Mouse (Mus musculus) skeletal muscle tissue, adult 2 months (tissue): ENCODE results near the gene S100a13.
A peak's percentile ranks its signal among the peaks of the same experiment; 100 is the strongest.

Source experiments
- DNase-seq: peaks from one replicate; pipeline ENCODE4 v3.0.0-alpha.2; 2012; ENCODE audit warnings: low read depth, low spot score

S100a13 gene

DNA sequence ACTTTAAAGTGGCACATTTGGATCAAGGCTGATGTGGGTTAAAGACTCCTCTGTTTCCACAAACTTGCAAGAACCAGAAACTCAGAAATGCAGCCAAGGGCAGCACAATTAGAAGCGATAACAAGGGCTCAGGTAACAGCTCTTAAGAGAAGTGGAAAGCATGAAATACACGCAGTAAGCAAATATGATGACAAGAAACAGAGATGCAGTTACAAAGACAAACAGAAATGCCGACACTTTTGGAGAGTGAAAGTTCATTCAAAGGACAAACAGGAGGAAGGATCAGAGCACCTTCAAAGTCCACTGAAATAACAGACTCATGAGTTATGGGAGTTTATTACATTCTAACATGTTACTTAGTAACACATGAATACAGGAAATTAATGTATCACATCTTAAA is 7.9 kb upstream of the S100a13 start:
- DNase-seq: no peak

DNA sequence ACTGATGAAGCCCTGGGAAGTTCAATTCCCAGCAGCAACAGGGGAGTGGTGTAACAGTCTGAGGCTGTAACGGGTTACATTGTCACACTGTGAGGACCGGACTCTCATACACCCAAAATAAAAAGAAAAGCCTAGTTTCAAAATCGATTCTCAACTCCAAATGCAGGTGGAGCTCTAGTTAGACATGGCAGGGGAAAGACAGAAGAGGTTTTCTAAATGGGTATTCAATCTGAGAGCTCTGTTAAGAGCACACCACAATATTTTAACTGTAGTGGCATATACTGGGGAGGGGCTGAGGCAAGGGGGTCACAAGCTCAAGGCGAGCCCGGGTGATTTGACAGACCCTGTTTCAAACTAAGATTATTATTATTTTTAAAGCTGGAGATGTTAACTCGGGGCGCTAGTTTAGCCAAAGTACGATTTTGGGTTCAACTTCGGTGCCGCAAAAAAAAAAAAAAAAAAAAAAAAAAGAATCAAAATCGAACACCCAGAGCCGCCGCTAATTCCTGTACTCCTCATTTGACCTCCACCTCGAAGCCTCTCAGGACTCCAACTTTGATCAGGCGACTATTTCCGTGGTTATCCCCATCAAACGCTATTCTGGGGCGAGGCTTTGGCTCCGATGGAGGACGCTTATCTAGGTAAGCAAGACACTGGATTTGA is 5.8 kb upstream of the S100a13 start:
- DNase-seq: no peak

DNA sequence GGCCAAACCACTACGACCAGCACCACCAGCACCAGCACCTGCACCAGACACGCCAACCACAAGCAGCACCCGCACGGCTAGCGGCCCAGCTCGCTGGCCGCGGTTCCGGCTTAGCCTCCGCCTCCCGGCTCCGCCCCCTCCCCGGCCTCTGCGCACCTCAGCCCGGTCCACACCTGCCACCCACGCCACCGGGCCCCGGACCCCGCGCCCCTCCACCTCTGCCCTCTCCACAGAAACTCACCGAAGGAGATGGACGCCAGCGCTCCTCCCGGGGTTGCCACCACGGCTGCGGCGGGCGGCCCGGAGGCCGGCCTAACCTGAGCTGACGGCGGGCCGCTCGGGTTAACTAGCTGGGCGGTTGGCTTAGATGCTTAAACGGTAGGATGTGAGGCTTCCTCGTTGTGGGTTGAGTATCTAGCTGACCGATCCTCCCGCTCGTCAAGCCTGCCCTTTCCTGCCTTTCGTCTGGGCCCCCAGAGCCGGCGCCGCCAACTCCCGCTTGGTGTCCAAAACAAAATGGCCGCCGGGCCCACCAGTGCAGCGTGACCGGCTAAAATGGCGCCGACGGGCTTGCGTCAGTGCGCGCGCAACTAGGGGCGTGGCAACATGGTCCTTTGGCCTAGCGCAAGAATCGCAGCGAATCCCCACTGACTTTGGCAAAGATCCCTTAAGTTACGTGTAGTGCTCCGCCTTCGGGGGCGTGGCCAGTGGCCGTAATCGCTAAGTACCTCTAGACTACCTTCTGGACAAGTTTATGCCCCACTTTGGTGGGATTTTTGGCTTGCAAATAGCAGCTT is 5.1 kb upstream of the S100a13 start, which contains the start of gene Chtop:
Chtop (minus strand) TSS at position 549 of the 797 bp plus-strand sequence.
- DNase-seq: peak; percentile 99

DNA sequence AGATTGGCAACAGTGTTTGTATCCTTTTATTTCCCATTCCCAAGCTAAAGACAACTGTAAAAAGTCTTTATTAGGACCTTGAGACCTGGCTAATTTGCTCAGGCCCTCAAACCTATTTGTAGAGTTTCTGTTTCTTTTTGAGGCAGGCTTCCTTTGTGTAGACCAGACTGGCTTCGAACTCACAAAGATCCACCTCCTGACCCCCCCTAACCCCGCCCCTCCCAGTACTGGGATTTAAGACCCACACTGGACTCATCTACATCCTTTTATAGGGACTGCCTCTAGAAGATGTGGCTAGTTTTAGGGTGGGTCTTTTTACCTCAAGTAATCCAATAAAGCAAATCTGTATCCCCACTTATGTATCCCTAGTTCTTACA is 4.5 kb upstream of the S100a13 start:
- DNase-seq: no peak

DNA sequence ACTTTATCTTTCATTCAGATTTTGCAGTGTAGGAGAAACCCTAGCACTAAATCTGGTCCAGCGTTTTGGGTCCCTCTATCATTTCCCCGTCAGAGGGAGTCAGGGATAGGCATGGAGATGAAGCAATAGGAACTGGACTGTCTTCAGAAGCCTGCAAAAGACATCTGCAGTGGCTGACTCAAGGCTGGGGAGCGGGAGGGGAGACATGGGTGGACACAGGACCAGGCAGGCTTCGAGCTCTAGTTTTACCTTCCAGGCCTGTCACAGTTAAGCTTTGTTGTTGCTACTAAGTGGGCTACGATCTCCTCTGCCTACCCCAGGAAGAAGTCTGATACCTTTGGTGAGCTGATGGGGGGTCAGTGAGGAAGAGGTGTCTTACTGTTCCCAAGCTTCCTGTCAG is 2.0 kb upstream of the S100a13 start:
- no peak for DNase-seq

DNA sequence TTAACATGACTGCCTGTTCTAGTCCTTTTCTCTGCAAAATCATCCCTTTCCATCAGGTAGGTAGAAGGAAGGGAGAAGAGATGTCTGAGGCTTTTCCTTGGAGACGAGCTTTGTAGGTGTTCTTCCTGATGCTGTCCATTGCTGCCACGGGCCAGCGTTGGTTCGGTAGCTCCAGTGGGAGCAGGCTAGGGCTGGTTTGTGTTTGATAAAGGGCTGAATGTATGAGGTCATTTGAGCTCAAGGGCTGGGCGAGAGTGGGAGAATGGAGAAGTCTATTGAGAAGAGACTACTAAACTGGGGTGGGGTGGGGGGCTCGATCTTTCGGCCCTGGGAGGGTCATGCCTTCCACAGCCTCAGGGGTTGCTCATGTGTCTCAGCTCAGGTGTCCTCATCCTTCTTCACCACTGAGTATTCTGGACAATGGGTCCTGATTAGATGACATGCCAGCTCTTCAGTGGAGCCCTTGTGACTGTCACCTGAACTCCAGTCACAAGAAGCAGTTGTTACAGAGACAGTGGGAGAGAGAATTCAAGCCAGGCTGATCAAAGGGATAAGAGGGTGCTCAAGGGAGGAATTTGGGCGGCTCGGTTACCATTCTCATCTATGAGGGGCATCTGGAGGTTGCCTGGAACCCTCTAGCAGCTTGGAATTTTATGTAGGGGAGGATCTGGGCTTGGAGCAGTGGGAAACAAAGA is 1.1 kb upstream of the S100a13 start:
- no peak for DNase-seq

DNA sequence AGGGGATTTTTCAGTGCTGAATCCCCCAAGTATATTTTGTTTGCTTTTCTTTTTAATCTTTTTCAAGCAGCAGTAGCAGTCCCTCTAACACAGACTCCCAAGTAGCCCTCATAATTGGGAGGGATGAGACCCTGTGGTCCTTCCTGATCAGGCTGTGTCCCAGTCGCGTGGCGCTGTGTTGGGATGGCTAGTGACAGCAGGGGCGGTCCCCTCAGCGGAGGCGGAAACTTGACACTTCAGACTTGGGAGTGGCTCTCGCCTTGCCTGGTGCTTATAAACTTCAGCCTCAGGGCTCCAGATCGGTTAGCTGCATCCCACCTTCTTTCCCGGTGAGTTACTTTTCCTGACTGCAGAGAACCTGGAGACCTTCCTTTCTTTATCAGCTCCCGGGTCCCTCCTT is 456 bp downstream of the S100a13 start:
- DNase-seq: peak; percentile 79

DNA sequence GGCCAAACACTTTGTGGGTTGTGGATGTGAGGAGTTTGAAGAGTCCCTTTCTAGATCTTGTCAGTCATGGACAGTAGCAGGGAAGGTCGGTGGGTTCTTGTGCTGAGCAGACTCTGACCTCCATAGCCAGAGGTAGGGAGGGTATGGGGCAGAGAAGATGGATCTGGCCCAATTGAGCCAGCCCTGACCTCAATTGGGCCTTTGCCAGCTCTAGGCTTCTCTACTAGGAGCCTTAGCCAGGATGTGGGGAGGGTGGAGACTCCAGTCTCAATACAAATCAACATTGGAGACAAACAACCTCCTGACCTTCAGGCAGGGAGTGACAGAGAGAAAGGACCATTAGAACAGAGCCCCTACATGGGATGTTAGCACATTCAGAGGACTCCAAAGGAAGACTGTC is 1.0 kb downstream of the S100a13 start:
- DNase-seq: peak; percentile 47

DNA sequence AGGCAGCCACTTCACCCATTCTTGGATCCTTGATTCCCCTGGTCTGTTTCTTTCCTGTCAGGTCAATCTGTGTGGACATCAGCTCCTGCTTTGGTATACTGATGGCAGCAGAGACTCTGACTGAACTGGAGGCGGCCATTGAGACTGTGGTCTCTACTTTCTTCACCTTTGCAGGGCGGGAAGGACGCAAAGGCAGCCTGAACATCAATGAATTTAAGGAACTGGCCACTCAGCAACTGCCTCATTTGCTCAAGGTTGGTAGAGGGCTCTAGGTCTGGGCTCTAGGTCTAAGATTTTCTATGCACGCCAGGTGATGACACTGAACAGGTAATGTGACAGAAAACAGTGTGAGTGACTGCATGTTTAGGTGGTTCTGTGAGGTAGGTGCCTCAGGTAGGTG is 1.6 kb downstream of the S100a13 start:
- no peak for DNase-seq

DNA sequence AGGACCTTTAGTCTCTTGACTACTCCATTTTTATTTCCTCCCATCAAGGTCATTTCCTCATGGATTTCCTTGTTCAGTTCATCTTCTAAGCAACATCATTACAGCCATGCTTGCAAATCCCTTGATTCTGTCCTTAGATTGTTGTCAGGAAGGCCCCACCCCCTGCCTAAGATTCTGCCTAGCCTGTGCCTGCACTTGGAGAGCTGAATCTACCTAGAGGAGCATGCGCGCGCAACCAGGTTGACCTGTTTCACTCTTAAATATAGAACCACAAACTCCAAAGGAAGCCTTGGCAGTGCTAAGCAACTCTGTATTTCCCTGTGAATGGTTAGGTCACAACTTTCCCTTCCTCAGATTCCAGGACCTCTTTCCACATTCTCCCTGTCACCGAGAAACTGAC is 3.5 kb downstream of the S100a13 start:
- no peak for DNase-seq

DNA sequence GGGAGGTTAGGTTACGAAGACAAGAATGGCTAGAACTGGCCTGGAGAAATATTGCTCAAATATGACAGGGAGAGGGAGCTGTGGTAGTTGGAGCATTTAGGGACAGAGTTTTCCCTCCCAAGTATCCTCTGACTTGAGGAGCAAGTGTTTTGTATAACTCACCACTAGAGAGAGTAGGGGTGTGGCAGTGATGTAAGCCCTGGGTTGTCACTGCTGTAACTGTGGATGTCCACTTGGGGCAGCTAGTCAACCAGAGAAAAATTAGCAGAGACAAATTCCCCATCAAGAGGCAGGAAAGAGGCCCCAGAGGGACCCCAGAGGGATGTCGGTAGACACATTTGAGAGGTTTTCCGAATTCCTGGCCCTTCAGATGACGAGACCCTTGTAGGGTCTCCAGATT is 11.2 kb downstream of the S100a13 start:
- peak; percentile 70 for DNase-seq

DNA sequence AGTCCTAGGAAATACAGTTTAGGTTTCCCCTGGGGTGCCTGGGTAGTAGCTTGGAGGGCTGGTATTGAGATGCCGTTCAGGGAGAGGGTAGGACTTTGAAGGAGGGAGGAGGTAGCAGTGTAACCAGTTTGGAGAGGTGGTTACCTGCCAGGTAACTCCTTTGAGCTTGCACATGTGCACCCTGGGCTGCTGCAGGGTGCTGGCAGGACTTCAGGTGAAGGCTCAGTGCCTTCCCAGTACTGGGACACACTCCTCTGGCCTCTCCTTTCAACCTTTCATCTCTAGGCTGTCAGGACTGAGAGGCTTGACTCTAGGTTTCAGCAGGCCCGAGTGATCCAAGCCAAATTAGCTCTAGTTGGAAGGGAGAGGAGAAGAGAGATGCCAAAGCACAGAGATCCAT is 11.8 kb downstream of the S100a13 start:
- DNase-seq: no peak

DNA sequence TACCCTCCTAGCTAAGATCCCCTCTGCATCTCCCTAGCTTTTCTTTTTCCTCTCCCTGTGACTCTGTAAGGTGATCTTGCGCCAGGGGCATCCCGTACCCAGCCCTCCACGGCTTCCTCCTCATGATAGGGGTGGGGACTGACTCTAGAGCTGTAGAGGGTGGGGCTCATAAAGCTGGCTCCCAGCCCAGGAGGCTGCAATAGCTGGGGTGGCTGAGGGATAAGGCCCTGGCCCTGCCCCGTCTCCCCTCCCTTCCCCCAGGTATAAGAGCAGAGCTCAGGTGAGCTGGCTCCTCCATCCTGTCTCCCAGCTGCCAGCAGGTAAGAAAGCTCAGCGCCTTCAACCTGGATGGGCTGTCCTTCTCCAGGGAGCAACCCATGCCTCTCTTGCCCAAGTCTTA is 12.3 kb downstream of the S100a13 start, which contains the start of gene S100a14:
S100a14 (plus strand) TSS at position 277 of the 400 bp plus-strand sequence.
- DNase-seq: no peak

DNA sequence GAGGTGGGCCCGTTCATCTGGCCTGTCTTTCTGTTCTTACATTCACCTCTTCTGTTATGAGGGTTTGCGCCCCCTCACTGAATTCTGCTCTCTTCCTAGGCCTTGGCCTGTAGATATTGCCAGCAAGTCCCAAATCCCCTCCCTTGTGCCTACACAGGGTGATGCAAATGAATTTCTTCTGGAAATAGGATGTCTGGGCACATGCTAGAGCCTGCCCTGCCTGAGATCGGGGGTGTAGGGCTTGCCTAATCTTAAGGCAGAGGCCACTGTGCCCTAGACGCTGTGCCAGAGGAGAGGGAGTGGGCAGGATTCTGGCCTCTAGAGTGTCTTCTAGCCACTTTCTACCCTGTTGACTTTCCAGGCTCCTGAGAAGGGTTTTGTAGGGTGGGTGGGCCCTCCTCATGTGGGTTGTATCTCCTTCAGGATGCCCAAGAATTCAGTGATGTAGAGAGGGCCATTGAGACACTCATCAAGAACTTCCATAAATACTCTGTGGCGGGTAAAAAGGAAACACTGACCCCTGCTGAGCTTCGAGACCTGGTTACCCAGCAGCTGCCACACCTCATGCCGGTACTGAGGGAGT is 13.1 kb downstream of the S100a13 start:
- no peak for DNase-seq

DNA sequence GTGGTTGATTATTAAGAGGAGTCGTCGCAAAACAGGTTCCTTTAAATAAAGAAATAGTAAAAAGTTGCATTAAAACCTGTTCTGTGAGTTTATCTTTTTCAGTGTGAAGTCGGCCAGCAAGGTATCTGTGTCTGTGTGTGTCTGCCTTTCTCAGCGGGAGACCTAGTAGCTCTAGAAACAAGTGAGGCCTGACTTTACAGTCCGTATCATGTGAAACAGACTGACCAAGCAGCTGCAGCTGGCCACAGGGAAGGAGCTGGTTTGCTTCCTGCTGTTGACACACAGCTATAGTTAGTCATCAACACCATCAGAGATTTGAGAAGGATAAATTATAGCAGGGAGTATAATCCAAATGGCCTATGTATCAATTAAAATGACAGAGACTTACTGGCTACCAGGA is 17.5 kb downstream of the S100a13 start:
- no peak for DNase-seq

DNA sequence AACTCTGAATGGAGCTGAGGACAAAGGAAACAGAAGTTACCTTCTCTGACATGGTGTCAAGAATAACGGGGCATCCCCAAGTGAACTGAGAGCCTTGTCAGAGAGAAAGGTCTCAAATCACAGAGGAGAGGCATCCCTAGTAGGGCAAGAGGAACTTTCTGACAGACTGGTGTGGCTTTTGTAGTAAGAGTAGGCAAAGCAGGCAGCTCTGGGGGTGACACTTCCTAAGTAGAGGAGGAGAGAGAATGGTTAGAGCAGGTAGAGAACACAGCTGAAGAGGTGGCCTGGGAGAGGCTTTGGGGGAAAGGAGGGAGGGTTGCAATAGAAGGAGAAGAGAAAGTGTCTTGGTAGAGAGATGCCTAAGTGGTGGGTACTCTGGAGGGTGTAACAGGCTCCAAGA is 21.2 kb downstream of the S100a13 start:
- no peak for DNase-seq

DNA sequence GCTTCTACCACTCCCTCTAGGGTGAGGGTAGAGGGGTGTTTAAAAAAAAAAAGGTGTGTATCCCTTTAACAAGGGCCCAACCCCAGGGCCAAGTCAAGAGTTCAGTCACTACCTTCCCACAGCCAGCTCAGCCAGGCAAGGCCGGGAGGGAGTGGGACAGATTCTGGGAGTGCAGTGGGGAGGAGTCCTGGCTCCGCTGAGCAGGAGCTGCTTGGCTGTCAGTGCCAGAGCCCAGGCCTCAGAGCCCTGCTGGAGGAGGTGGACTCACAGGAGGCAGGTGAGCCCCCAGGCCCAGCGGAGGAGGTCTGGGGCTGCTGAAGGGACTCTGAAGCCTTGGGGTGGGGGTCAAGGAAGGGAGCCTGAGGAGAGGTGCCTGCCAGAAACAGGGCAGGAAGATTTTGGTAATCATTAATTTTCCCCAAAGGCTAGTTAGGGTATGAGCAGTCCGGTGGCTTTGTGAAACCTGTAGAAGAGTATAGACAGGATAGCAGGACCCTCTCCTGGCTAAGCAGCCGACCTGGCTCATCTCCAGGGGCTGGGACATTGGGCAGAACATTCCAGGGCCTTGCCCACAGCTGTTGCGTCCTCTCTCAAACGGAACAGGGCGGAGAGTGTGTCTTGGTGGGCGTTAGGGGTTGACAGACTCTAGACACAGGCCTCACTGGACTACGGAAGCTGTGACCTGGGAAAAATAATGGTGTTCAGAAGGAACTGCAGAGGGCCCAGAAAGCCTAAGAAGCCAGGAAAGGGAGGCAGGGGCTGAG is 23.1 kb downstream of the S100a13 start, which contains the start of gene S100a16:
S100a16 (plus strand) TSS at position 114 of the 764 bp plus-strand sequence.
- peak; percentile 89 for DNase-seq

DNA sequence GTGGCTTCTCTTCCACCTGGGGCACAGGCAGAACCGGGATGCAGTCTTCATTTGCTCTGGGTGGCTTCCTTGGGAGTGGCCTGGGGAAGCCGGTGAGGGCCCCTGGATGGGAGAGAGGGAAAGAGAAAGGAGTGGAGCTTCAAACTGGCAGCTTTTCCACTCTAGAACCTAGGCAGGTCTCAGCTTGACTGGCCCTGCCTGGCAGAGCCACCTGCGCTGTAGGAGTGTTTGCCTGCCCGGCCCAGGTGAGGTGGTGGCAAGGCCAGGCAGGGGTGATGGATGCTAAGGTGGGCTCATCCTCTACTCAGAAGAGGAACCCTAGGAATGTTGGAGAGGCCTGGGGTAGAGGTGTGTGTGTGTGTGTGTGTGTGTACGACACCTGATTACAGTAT is 23.7 kb downstream of the S100a13 start:
- DNase-seq: no peak

DNA sequence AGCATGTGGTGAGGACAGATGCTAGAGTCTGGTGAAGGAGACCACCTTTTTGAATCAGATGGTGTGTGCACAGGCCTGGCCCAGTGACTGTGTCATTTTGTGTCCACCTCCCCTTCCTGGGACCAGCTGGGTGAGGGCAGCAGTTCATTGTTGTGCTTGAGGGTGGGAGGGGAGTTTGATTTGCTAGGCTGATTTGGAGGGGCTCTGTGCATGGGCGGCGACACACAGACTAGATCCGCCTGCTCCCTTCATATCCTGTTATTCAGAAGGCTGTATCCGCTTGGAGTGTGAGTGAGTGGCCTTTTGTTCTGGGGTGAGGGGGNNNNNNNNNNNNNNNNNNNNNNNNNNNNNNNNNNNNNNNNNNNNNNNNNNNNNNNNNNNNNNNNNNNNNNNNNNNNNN is 26.7 kb downstream of the S100a13 start:
- DNase-seq: no peak

DNA sequence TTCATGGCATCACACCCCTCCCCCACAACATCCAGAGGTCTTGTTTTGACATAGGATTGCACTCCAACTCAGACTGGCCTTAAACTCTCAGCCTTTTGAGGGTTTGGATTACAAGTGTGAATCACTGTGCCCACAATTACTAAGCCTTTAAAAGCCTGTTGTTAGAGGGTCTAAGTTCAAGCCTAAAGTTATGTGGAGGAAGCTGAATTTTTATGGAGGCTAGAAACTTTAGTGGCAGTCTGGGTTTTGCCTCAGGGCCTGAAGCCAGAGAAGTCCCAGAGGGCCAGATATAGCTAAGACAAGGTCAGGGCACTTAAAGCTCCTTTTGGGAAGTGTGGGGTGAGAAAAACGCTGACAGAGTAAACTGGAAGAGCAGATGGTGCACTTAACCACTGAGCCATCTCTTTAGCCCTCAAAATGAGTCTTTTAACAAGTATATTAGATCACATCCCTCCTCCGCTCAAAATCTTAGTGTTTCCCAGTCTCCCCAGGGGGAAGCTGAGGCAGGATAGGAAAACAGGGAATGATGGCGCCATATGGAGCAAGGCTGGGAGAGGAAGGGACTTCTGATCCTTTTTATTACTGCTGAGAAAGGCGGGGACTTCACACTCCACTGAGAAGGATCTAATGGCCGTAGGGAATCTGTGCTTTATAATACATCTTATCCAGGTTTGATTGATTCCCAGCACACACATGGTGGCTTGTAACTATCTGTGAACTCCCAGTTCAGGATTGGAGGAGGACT is 35.6 kb downstream of the S100a13 start:
- DNase-seq: no peak

DNA sequence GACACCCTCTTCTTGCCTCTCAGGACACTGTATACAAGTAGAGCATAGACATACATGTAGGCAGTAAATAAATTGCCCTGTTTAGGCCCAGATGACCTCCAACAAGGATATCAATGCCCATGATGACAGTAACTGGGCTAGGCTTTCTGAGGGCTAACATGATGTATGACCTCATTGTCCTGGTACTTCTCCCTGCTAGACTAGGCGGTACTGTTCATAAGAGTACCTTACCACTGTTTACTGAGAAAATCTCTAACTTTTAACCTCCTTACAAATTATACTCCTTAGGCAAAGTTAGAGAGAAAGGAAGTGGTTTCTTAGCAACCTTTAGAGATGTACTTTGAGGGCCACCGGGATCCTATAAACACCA is 36.2 kb downstream of the S100a13 start:
- no peak for DNase-seq
